ENCODE assay signal across 17 mouse cellular contexts in the genomic region with DNA sequence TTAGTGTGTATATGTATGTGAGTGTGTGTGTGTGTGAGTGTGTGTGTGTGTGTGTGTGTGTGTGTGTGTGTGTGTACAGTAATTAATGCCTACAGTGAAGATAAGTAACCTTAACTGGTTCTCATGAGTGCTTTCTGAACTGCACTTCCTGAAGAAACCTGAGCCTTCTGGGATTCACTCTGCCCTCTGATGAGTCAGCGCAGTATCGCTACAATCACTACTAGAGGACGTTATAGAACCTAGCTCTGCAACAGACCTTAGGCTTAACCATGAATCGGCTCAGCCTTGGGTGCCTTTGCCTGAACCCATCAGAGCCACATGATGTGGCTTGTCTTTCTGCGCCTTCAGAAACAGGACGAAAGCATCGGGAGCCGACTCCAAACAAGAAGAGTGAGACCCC.
"Had no signal": no experiment of that assay in that cellular context is flagged by ENCODE, and none has a peak within 500 bp of the region (broad histone marks: within the 10 kb centered on the region; RNA-seq: fewer than 3 reads in every experiment).

No protein-coding gene starts in this region.

- H3K4me3 ChIP-seq: megakaryocyte, embryonic 14.5 days; midbrain, embryonic 13.5 days; midbrain, embryonic 15.5 days; neural tube, embryonic 13.5 days; neural tube, embryonic 15.5 days had no signal

- H3K36me3 ChIP-seq: midbrain, embryonic 13.5 days; midbrain, embryonic 15.5 days; neural tube, embryonic 13.5 days; neural tube, embryonic 15.5 days had no signal

- DNase-seq: lung, adult 18-20 months; lung, embryonic 14.5 days; lung, postnatal 10 days; retina, postnatal 1 day; right cerebral cortex, adult 18-20 months; right cerebral cortex, postnatal 25 days; right cerebral cortex, postnatal 4 days; spleen, adult 18-20 months; thymus, adult 18-20 months; thymus, postnatal 14 days; thymus, postnatal 36 days had no signal

- H3K4me2 ChIP-seq: lung, embryonic 14.5 days; midbrain, embryonic 11.5 days; midbrain, embryonic 13.5 days; midbrain, embryonic 15.5 days; neural tube, embryonic 13.5 days; neural tube, embryonic 15.5 days had no signal

- H3K27me3 ChIP-seq: megakaryocyte, embryonic 14.5 days; midbrain, embryonic 13.5 days; midbrain, embryonic 15.5 days; neural tube, embryonic 13.5 days; neural tube, embryonic 15.5 days had no signal
